Mouse (Mus musculus): ENCODE measurements around the gene Sass6.

DNA sequence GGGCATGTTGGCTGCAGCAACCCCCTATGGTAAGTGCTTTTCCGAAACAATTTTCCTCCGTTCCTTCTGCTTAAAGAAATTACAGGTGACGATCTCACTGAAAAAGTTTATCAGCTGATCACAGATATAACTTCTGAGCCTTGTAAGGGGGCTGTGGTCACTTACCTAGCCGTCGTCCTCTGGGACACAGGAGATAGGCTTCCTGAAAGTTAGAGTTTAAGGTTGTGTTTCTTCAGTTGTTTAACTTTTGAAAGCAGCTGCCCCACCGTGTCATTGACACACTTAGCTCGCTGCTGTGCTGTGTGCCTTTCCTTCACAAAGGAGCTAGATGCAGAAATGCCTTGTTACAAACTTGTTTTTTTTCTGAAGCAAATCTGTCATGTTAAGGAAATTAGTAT is 31.7 kb upstream of the Sass6 start:
- TF ChIP-seq CTCF (IDR thresholded peaks at IDR 0.05; ENCODE audit: extremely low read depth, insufficient read depth, insufficient read length, insufficient replicate concordance) = no peak
- no peak for TF ChIP-seq POLR2A (IDR thresholded peaks at IDR 0.05; ENCODE audit: low read depth, low read length)

Measured in spleen, adult 2 months (tissue).